In the genomic region with DNA sequence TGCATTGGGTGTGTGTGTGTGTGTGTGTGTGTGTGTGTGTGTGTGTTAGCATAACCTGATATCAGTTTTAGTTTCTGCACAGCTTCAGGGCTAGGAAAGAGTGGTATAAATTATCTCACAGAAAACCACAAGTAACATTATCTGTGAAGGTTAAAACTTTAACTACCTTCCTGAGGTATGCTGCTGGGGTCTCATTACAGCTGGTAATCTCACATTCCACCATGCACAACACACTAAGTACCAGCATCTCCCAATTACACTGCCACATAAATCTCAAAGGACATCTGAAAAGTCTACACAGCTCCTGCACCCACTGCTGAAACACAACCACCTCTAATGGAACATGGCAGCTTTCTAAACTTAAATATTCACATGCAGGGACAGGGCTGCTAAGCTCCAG, we compare ENCODE assay signal across 15 mouse cellular contexts.
"Had no signal": no experiment of that assay in that cellular context is flagged by ENCODE, and none has a peak within 500 bp of the region (broad histone marks: within the 10 kb centered on the region; RNA-seq: fewer than 3 reads in every experiment).

No protein-coding gene starts in this region.

- H3K9me3 ChIP-seq: megakaryocyte, embryonic 14.5 days; midbrain, embryonic 13.5 days; midbrain, embryonic 15.5 days; neural tube, embryonic 12.5 days; stomach, embryonic 15.5 days had no signal

- H3K4me3 ChIP-seq: megakaryocyte, embryonic 14.5 days; midbrain, embryonic 13.5 days; midbrain, embryonic 15.5 days; neural tube, embryonic 12.5 days; stomach, embryonic 15.5 days had no signal

- H3K4me2 ChIP-seq: lung, embryonic 14.5 days; midbrain, embryonic 11.5 days; midbrain, embryonic 13.5 days; midbrain, embryonic 15.5 days; neural tube, embryonic 12.5 days; stomach, embryonic 15.5 days had no signal

- DNase-seq: lung, adult 18-20 months; lung, embryonic 14.5 days; lung, postnatal 10 days; lung, postnatal 4 days; right cerebral cortex, postnatal 14 days; thymus, adult 2 months; thymus, postnatal 25 days; thymus, postnatal 4 days had no signal

- H3K36me3 ChIP-seq: midbrain, embryonic 13.5 days; midbrain, embryonic 15.5 days; neural tube, embryonic 12.5 days; stomach, embryonic 15.5 days had no signal

- H3K9ac ChIP-seq: lung, embryonic 14.5 days; midbrain, embryonic 13.5 days; midbrain, embryonic 15.5 days; neural tube, embryonic 12.5 days; stomach, embryonic 15.5 days had no signal

- H3K27me3 ChIP-seq: megakaryocyte, embryonic 14.5 days; midbrain, embryonic 13.5 days; midbrain, embryonic 15.5 days; neural tube, embryonic 12.5 days; stomach, embryonic 15.5 days had no signal

- H3K4me1 ChIP-seq: stomach, embryonic 15.5 days had no signal

- ATAC-seq: midbrain, embryonic 13.5 days; midbrain, embryonic 15.5 days had no signal

- H3K27ac ChIP-seq: midbrain, embryonic 13.5 days; midbrain, embryonic 15.5 days; neural tube, embryonic 12.5 days; stomach, embryonic 15.5 days; stomach, postnatal 0 days had no signal
